Mouse (Mus musculus): ENCODE data around the gene Lurap1. TPM values are rescaled to one million over a fixed set of nuclear protein-coding genes. Genes with fewer than 3 reads are reported as not detected.

Gene Lurap1
- polyA plus RNA-seq, 1 experiment from 2014 or later = 2.9 TPM

DNA sequence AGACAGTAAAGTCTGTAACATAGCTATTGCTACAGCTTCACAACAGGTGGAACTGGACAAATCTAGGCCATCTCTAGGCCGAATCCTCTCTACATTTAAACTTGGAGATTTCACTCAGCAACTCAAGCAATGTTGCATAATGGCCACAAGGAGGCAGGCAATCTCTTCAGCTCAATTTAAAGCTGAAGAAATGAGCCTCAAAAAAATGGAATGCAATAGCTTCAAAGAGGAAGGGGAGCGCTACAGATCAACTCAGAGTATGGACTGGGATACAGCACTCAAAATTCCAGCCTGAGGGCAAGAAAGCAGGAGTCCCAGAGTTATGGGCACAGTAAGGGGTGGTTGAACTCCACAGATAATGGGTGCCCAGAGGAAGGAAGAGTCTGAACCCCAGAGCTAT is 16.1 kb downstream of the Lurap1 start:
- Histone ChIP-seq H3K27ac (replicated peaks) (no peak overlapping the region), H3K9ac (no peak overlapping the region), H3K9me3 (no peaks in the 10 kb centered on the region), H3K4me3 (no peak overlapping the region), H3K4me1 (replicated peaks) (no peaks in the 10 kb centered on the region), H3K27me3 (no peaks in the 10 kb centered on the region), H3K4me2 (no peak overlapping the region), H3K36me3 (no peaks in the 10 kb centered on the region)
- WGBS = 27% methylated on average over 2 of the region's 2 CpGs
- ATAC-seq (ENCODE audit: low FRiP score, low read depth) = peak; percentile 66; the same call in 1 of the 2 replicates

DNA sequence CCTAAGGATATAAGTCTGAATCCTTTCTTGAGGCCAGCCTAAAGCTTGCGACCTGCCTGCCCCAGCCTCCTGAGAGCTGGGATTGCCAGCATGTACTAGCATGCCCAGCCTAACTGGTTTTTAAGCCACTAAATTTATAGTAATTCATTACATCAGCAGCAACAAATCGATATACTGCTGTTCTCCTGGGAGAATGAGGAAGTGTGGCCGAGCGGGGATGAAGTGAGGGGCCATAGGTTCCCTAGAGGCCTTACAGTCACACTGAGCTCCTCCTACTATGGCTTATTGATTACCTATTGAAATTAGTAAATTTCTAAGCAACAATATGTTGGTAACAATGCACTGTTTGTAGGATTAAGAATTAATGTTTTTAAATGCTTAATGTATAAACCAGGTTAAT is 18.0 kb downstream of the Lurap1 start:
- ATAC-seq (ENCODE audit: low FRiP score, low read depth) = no peak
- Histone ChIP-seq H3K9ac (no peak overlapping the region), H3K4me1 (replicated peaks) (no peaks in the 10 kb centered on the region), H3K4me2 (no peak overlapping the region), H3K36me3 (no peaks in the 10 kb centered on the region), H3K27ac (replicated peaks) (no peak overlapping the region), H3K9me3 (no peaks in the 10 kb centered on the region), H3K27me3 (no peaks in the 10 kb centered on the region), H3K4me3 (no peak overlapping the region)
- 86% methylated on average over 4 of the region's 4 CpGs for WGBS

DNA sequence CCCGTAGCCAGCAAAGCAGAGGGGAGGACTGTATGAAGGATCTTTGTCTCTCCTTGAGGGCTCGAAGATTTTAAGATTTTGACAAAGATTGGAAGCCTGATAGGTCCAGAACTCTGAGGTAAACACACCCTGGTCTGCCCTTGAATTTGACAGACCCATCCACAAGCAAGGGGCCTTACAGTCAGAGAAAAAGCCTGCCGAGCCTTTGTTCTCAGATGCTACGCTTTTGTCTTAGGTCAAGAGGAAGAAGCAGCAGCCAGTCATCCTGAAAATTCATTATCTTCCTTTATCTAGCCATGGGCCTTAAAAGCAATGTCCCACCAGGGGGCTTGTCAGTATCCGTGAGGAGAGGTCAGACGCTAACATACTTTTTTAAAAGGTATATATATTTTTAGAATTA is 23.2 kb downstream of the Lurap1 start:
- no peaks in the 10 kb centered on the region for H3K27me3 ChIP-seq
- H3K9ac ChIP-seq = no peak overlapping the region
- no peak overlapping the region for H3K4me2 ChIP-seq
- ATAC-seq (ENCODE audit: low FRiP score, low read depth) = no peak
- 48% methylated on average over 6 of the region's 6 CpGs for WGBS
- H3K4me3 ChIP-seq = no peak overlapping the region
- H3K4me1 ChIP-seq (replicated peaks) = peaks cover 16% of the 10 kb centered on the region
- no peak overlapping the region for H3K27ac ChIP-seq (replicated peaks)
- no peaks in the 10 kb centered on the region for H3K9me3 ChIP-seq
- H3K36me3 ChIP-seq = no peaks in the 10 kb centered on the region

DNA sequence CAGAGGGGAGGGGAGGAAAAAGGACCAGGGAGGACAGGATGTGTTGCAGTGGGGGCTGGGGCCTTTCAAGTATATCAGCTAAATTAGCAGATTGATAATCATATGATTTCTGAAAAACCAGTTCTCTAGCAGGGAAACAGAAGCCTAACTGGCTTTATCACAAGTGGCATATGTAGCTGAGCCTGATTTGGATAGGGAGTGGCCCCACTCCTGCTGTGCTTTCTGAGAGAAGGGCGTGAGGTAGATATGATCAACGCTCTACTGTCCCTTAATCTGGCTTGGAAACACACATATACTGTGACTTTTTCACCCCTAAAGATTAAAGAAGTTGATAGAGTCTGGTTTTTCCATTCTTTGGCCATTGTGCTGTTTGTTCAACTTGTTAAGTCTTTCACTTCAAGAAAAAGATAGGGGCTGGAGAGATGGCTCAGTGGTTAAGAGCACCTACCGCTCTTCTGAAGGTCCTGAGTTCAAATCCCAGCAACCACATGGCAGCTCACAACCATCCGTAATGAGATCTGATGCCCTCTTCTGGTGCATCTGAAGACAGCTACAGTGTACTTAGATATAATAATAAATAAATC is 25.2 kb downstream of the Lurap1 start:
- Histone ChIP-seq H3K36me3 (no peaks in the 10 kb centered on the region), H3K4me1 (replicated peaks) (peaks cover 19% of the 10 kb centered on the region), H3K27me3 (no peaks in the 10 kb centered on the region), H3K4me2 (no peak overlapping the region), H3K9ac (no peak overlapping the region), H3K9me3 (no peaks in the 10 kb centered on the region), H3K27ac (replicated peaks) (no peak overlapping the region), H3K4me3 (no peak overlapping the region)
- no peak for ATAC-seq (ENCODE audit: low FRiP score, low read depth)
- WGBS = 97% methylated on average over 4 of the region's 4 CpGs

DNA sequence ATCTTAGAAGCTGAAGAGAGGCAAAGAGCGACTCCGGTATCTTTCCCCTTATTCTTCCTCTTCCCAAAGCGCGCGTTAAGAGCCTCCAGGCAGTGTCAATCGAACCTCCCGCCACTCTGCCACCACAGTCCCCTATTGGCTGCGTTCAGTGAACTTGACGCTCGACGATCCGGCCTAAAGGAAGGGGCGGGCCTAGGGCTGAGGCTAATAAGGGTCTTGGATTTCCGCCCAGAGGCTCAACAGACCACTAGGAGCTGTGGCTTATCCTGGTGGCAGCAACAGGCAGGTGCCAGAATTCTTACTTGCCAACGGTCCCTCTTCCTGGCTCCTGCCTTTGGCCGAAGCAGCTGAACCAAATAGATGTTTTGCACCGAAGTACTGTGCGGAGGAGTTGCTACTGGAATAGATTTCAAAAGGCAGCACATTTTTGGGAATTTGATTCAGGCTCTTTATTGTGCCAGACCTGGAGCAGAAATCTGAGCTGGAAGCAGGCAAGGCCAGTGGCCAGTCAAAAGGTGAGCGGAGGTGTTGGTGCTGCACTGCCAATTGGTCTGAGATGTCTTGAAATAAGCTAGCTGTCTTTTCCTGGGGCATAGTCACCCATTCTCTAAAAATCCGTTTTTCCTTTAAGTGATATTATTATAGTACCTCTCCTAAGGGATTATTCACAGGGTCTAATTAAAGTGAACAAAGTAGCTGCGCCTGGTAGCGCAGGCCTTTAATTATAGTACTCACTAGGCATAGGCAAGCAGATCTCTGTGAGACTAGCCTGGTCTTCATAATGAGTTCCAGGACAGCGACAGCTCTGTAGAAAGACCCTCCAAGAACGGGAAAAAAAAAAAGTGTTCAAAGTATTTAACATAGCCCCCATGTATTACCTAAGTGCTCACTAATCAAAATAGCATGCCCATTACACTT is 27.3 kb downstream of the Lurap1 start, which contains the start of the genes Rad54l and Pomgnt1:
Rad54l (minus strand) TSS at position 89 of the 918 bp plus-strand sequence.
Pomgnt1 (plus strand) TSS at position 239 of the 918 bp plus-strand sequence.
- peaks cover 19% of the 10 kb centered on the region for H3K4me1 ChIP-seq (replicated peaks)
- ATAC-seq (ENCODE audit: low FRiP score, low read depth) = peak; percentile 97
- peak within 1 kb of the TSS; percentile 66 for H3K27ac ChIP-seq (replicated peaks)
- peak within 1 kb of the TSS; percentile 57 for H3K4me3 ChIP-seq
- H3K9me3 ChIP-seq = no peaks in the 10 kb centered on the region
- peak within 1 kb of the TSS; percentile 77 for H3K4me2 ChIP-seq
- WGBS = 5% methylated on average over 24 of the region's 24 CpGs
- H3K9ac ChIP-seq = peak within 1 kb of the TSS; percentile 54
- H3K36me3 ChIP-seq = no peaks in the 10 kb centered on the region
- no peaks in the 10 kb centered on the region for H3K27me3 ChIP-seq

DNA sequence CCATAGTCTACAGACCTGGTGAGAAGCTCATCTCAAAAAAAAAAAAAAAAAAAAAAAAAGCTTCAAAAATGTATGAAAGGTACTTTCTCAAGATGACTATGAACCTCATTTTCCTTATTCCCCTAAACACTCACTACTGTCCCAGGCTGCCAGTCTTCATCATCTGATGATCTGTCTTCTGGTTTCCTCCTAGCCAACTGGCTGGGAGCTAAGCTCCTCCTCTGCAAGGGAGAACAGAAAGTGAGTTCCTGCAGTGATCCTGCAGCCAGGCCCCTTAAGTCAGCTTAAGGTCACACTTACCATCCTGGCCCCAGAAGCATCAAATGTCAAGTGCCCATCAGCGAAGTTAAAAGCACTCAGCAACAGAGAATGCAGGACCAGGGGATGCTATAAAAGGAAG is 28.4 kb downstream of the Lurap1 start:
- Histone ChIP-seq H3K4me3 (peak overlapping the region; percentile 57), H3K27me3 (no peaks in the 10 kb centered on the region), H3K36me3 (no peaks in the 10 kb centered on the region), H3K4me1 (replicated peaks) (peaks cover 19% of the 10 kb centered on the region), H3K27ac (replicated peaks) (no peak overlapping the region), H3K9ac (peak overlapping the region; percentile 54; the same call in 1 of the 2 replicates), H3K9me3 (no peaks in the 10 kb centered on the region), H3K4me2 (peak overlapping the region; percentile 77)
- no peak for ATAC-seq (ENCODE audit: low FRiP score, low read depth)
- WGBS = 5% methylated on average over 1 of the region's 1 CpGs

DNA sequence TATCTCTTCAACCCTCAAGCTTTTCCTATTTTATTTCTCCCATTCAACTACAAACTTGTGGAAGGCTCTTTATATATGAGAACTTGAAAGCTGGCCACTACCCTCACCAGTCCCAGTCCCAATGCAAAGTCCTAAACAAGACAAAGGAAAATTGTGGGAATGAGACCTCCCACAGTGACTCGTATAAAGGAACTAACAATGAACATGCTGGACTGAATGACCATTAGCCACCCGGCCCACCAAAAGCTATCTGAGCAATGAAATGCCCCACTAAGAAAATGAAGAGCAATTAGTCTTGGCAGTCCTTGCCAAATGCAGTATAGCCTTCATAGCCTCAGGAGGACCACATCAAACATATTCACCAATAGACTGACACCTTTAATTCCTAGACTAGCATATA is 39.7 kb downstream of the Lurap1 start:
- no peaks in the 10 kb centered on the region for H3K36me3 ChIP-seq
- 51% methylated on average over 2 of the region's 2 CpGs for WGBS

DNA sequence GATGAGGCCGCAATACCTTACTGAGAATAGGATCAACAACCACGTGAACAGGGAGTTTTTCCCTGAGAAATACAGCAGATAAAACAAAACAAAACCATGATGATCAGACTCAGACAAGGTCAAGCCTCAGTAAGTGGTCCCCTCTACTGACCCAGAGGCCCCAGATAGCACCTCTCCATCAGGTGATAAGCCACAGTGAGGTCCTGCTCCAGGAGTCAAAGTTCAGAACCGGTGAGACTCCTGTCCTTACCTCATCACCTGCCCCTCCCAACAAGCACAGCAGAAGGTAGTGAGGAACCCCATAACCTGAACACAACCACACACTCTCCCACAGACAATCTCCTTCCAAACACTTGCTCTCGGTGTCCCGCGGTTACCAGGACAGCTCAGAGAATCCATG is 40.4 kb downstream of the Lurap1 start:
- Histone ChIP-seq H3K27ac (replicated peaks) (no peak overlapping the region), H3K27me3 (no peaks in the 10 kb centered on the region), H3K4me1 (replicated peaks) (no peaks in the 10 kb centered on the region), H3K9me3 (no peaks in the 10 kb centered on the region), H3K4me2 (no peak overlapping the region), H3K36me3 (no peaks in the 10 kb centered on the region), H3K9ac (no peak overlapping the region), H3K4me3 (no peak overlapping the region)
- ATAC-seq (ENCODE audit: low FRiP score, low read depth) = no peak
- 98% methylated on average over 6 of the region's 6 CpGs for WGBS

More for the DNA sequence above, 39.7 kb downstream of the Lurap1 start:
- Histone ChIP-seq H3K4me3 (no peak overlapping the region), H3K9me3 (no peaks in the 10 kb centered on the region), H3K4me2 (no peak overlapping the region), H3K4me1 (replicated peaks) (no peaks in the 10 kb centered on the region), H3K27ac (replicated peaks) (no peak overlapping the region), H3K27me3 (no peaks in the 10 kb centered on the region), H3K9ac (no peak overlapping the region)
- ATAC-seq (ENCODE audit: low FRiP score, low read depth) = no peak

DNA sequence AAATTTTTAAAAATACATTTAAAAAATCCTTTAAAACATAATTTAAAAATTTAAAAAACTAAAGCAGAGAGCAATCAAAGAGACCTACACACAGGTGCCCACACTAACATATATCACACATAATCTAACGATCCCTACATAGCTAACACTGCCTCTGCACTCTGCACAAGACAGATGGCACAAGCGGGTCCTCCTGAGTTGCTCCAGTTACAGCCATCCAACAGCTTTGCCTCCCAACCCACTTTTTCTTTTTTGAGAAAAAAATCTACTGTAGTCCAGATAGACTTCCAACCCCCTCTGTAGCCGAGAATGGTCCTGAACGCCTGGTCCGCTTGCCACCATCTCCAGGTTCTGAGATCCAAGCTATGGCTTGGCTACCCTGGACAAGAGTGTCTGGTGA is 45.9 kb downstream of the Lurap1 start:
- H3K9ac ChIP-seq = no peak overlapping the region
- H3K9me3 ChIP-seq = no peaks in the 10 kb centered on the region
- H3K4me2 ChIP-seq = no peak overlapping the region
- peaks cover 3% of the 10 kb centered on the region; the same call in 1 of the 2 replicates for H3K36me3 ChIP-seq
- WGBS = 96% methylated on average over 5 of the region's 5 CpGs
- no peaks in the 10 kb centered on the region for H3K4me1 ChIP-seq (replicated peaks)
- no peaks in the 10 kb centered on the region for H3K27me3 ChIP-seq
- no peak overlapping the region for H3K4me3 ChIP-seq
- H3K27ac ChIP-seq (replicated peaks) = no peak overlapping the region
- ATAC-seq (ENCODE audit: low FRiP score, low read depth) = no peak

DNA sequence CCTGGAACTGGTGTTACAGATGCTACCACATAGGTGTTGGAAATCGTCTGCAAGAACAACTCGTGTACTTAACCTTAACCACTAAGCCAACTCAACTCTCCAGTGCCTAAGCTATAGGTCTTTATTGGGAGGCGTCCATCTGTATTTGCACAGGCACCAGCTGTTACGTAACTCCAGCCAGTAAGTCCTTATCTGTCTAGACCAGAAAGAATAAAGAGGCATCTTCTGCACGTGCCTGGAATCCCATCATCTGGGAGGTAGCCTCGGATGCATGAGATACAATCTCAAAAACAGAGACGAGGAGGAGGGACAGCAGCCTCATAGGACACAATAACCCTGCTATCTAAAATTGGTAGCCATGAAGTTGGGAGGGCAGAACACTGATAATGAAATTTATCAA is 50.2 kb downstream of the Lurap1 start:
- H3K9me3 ChIP-seq = no peaks in the 10 kb centered on the region
- H3K4me1 ChIP-seq (replicated peaks) = no peaks in the 10 kb centered on the region
- H3K27ac ChIP-seq (replicated peaks) = no peak overlapping the region
- ATAC-seq (ENCODE audit: low FRiP score, low read depth) = no peak
- WGBS = 86% methylated on average over 7 of the region's 7 CpGs
- H3K9ac ChIP-seq = no peak overlapping the region
- H3K36me3 ChIP-seq = peaks cover 39% of the 10 kb centered on the region
- H3K27me3 ChIP-seq = no peaks in the 10 kb centered on the region
- no peak overlapping the region for H3K4me3 ChIP-seq
- H3K4me2 ChIP-seq = no peak overlapping the region

DNA sequence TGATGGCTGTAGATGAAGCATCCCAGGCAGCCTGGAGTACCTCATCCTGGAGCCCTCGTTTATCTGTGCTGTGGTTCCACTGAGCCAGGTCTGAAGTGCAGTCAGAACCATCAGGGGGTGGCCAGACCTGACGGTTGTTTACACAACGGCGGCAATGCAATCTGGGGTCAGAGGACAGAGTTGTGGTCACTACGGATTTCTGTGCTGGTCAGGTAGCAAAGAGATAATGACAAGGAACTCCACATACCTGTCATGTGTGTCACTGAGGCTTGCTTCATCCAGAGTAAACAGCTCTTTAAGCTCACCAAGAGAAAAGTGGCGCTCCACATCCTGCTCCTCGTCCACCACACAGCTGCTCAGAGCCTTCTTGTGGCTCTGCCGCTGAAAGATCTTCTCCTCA is 53.9 kb downstream of the Lurap1 start:
- Histone ChIP-seq H3K27ac (replicated peaks) (no peak overlapping the region), H3K4me2 (no peak overlapping the region), H3K4me1 (replicated peaks) (no peaks in the 10 kb centered on the region), H3K36me3 (peaks cover 75% of the 10 kb centered on the region), H3K9me3 (no peaks in the 10 kb centered on the region), H3K4me3 (no peak overlapping the region), H3K9ac (no peak overlapping the region), H3K27me3 (no peaks in the 10 kb centered on the region)
- WGBS = 90% methylated on average over 8 of the region's 8 CpGs
- no peak for ATAC-seq (ENCODE audit: low FRiP score, low read depth)

DNA sequence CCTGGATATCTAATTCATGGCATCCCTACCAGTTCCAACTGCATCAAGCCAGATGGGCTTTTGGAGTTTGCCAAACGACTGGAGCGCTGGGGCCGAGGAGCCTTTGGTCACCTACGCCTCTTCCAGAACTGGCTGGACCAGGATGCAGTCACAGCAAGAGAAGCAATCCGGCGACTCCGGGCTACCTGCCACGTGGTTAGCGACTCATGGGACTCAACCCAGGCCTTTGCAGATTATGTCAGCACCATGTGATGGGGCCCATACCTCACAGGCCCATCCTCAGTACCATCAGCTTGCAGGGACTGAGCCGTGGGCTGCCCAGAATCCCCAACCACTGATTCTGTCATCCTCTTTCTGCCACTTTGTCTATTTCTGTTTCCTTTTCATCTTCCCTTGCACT is 54.8 kb downstream of the Lurap1 start:
- no peak for ATAC-seq (ENCODE audit: low FRiP score, low read depth)
- Histone ChIP-seq H3K4me1 (replicated peaks) (no peaks in the 10 kb centered on the region), H3K9ac (no peak overlapping the region), H3K9me3 (no peaks in the 10 kb centered on the region), H3K27ac (replicated peaks) (no peak overlapping the region), H3K27me3 (no peaks in the 10 kb centered on the region), H3K4me3 (no peak overlapping the region), H3K4me2 (no peak overlapping the region), H3K36me3 (peaks cover 80% of the 10 kb centered on the region)
- 93% methylated on average over 10 of the region's 10 CpGs for WGBS
